Mouse (Mus musculus) bone marrow macrophage, adult 2 months (primary cell): ENCODE measurements at regions not wholly inside any gene's neighbourhood (a gene's known extent, or its start where the extent isn't known, plus 50 kb on each side); places are given as distances from the start of the nearest gene placed in this dataset.

ENCODE experiments used
- H3K27ac ChIP-seq: 2 replicates; pipeline ENCODE4 v1.5.1; 2012; ENCODE audit warnings: low read depth, low read length; ENCODE audit not compliant: insufficient read depth
- H3K4me1 ChIP-seq: 2 replicates; pipeline ENCODE4 v1.6.1; 2012; ENCODE audit warnings: low read length; ENCODE audit not compliant: control insufficient read depth, insufficient read depth
- H3K4me3 ChIP-seq: 2 replicates; pipeline ENCODE4 v1.5.1; 2012; ENCODE audit warnings: mild to moderate bottlenecking, low read length, moderate library complexity; ENCODE audit not compliant: insufficient read depth
- CTCF ChIP-seq: IDR thresholded peaks from 2 replicates; pipeline ENCODE4 v1.5.1; 2012; ENCODE audit warnings: low read depth, mild to moderate bottlenecking, low read length, moderate library complexity
- POLR2A ChIP-seq: IDR thresholded peaks from 2 replicates; pipeline ENCODE4 v1.6.1; 2012; ENCODE audit warnings: mild to moderate bottlenecking, low read depth, low read length, borderline replicate concordance

DNA sequence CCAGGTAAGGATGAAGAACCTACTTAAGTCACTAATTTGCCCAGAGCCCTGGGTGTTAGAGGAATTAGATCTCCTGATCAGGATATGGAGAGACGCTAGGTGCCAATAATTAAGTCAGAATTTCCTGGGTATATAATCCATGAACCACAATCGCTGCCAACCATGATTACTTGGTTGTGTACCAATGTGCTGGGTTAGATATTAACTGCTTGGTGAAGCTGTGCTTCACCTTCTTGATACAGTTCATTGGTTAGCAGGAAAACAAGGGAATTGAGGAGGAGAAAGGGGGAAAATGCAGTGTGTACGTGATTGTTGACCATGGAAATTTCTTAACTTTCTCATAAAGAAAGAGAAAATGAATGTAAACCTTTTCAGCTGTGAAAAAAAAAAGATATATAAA, 961.7 kb upstream of the Slc39a10 start:
- H3K27ac ChIP-seq, result no peak overlapping the region

DNA sequence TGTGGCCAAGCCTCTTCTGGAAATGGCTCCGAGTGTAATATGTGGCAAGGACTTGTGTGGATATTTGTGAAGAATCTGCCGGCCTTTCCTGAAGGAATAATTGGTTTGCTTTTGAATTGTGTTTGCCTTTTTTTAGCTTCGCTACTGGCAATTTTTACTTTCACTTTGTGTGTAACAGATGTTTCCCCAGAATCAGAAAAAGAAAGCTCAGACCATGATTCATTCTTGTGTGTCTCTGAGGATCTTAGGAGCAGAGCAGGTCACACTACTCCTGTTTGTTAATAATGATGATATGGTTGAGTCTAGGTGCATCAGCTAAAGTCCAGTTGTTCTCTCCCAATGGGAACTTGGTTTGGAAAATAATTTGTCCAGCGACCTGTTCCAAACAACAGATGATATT, 961.3 kb upstream of the Slc39a10 start:
- Histone ChIP-seq H3K4me3 (peak overlapping the region; percentile 42), H3K4me1 (no peaks in the 10 kb centered on the region), H3K27ac (no peak overlapping the region)
- TF ChIP-seq CTCF (no peak), POLR2A (no peak)

More for the DNA sequence above, 961.7 kb upstream of the Slc39a10 start:
- H3K4me3 ChIP-seq, result no peak overlapping the region
- H3K4me1 ChIP-seq, result no peaks in the 10 kb centered on the region
- no peak for TF ChIP-seq CTCF
- no peak for TF ChIP-seq POLR2A

GRCm38 (mm10) chr1:47840811-47841210, 948.2 kb upstream of the Slc39a10 start:
- no peak for TF ChIP-seq POLR2A
- TF ChIP-seq CTCF, result no peak
- H3K4me1 ChIP-seq, result no peaks in the 10 kb centered on the region
- H3K27ac ChIP-seq, result no peak overlapping the region
- no peak overlapping the region for H3K4me3 ChIP-seq

DNA sequence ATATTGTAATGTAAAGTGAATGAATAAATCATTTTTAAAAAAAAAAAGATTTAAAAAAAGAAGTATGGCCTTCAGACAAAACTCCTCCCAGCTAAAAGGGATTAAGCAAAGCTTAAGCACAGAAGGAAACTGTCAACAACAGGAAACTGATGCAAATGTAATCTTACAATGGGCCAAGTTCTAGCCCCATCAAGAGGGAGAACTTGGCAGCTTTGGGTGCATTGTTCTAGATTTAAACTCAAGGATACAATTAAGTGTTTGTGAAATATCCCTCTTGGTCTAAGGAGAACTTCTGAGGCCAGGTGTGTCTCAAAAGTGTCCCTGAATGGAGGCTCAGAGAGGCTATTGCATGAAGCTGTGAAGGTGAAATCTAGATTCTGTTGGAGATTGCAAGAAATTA, 941.4 kb upstream of the Slc39a10 start:
- no peaks in the 10 kb centered on the region for H3K4me1 ChIP-seq
- TF ChIP-seq CTCF (no peak), POLR2A (no peak)
- H3K27ac ChIP-seq, result no peak overlapping the region
- no peak overlapping the region for H3K4me3 ChIP-seq

- Histone ChIP-seq H3K4me1 (no peaks in the 10 kb centered on the region), H3K27ac (no peak overlapping the region), H3K4me3 (no peak overlapping the region)
- TF ChIP-seq POLR2A, result no peak
- no peak for TF ChIP-seq CTCF
Measured at GRCm38 (mm10) chr1:47827206-47827605, 934.6 kb upstream of the Slc39a10 start.

DNA sequence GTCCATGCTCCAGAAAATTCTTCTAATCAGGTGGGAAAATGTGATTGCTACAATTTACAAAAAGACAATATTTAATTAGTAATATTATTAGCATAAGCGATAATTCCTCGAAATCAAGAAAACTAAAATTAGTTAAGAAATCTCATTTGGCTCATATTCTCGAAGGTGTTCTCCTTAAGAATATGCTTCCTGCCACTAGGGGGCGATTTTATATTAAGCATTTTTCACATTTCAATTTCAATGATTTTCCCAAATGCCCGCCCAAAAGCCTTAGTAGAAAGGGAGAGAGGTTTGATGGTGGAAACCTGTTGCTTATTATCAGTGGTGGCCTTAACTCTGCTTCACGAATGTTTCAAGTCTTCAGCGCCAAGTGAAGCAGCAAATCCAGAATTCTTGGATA, 916.9 kb upstream of the Slc39a10 start:
- no peak for TF ChIP-seq POLR2A
- no peak for TF ChIP-seq CTCF
- no peaks in the 10 kb centered on the region for H3K4me1 ChIP-seq
- H3K4me3 ChIP-seq, result no peak overlapping the region
- H3K27ac ChIP-seq, result no peak overlapping the region

GRCm38 (mm10) chr1:47794763-47795162, 902.1 kb upstream of the Slc39a10 start:
- no peaks in the 10 kb centered on the region for H3K4me1 ChIP-seq
- no peak for TF ChIP-seq POLR2A
- TF ChIP-seq CTCF, result no peak
- H3K4me3 ChIP-seq, result no peak overlapping the region
- H3K27ac ChIP-seq, result no peak overlapping the region
